Mouse (Mus musculus) MN1 (cell line): ENCODE results near the gene Gm4131.

ENCODE experiments used
- DNase-seq: peaks from one replicate; pipeline ENCODE4 v3.0.0-alpha.2; 2016; ENCODE audit warnings: low spot score

The Gm4131 gene

GRCm38 (mm10) chr14:62457420-62458181 lies 109.1 kb downstream of the Gm4131 start:
- peak; percentile 88 for DNase-seq

- DNase-seq: no peak
Measured at GRCm38 (mm10) chr14:62456239-62456747, 110.4 kb downstream of the Gm4131 start, which contains the start of gene Gucy1b2. Gene Gucy1b2 (minus strand): TSS chr14:62456289.

- no peak for DNase-seq
Measured at GRCm38 (mm10) chr14:62455570-62455879, 111.2 kb downstream of the Gm4131 start.

- no peak for DNase-seq
Measured at GRCm38 (mm10) chr14:62454760-62455569, 111.8 kb downstream of the Gm4131 start.

GRCm38 (mm10) chr14:62454136-62454535 lies 112.6 kb downstream of the Gm4131 start:
- DNase-seq: no peak

GRCm38 (mm10) chr14:62453276-62453675 lies 113.4 kb downstream of the Gm4131 start:
- no peak for DNase-seq

- DNase-seq: no peak
Measured at GRCm38 (mm10) chr14:62450706-62451105, 116.0 kb downstream of the Gm4131 start.

GRCm38 (mm10) chr14:62447214-62447548 lies 119.5 kb downstream of the Gm4131 start:
- no peak for DNase-seq

- no peak for DNase-seq
Measured at GRCm38 (mm10) chr14:62446385-62447213, 120.1 kb downstream of the Gm4131 start.

GRCm38 (mm10) chr14:62443840-62444430 lies 122.8 kb downstream of the Gm4131 start:
- DNase-seq: no peak

GRCm38 (mm10) chr14:62442971-62443370 lies 123.8 kb downstream of the Gm4131 start:
- no peak for DNase-seq

- DNase-seq: no peak
Measured at GRCm38 (mm10) chr14:62440036-62440435, 126.7 kb downstream of the Gm4131 start.

GRCm38 (mm10) chr14:62438236-62438635 lies 128.5 kb downstream of the Gm4131 start:
- no peak for DNase-seq

- no peak for DNase-seq
Measured at GRCm38 (mm10) chr14:62437806-62438205, 128.9 kb downstream of the Gm4131 start.

GRCm38 (mm10) chr14:62425277-62425691 lies 141.4 kb downstream of the Gm4131 start:
- DNase-seq: no peak

GRCm38 (mm10) chr14:62422265-62422664 lies 144.5 kb downstream of the Gm4131 start:
- no peak for DNase-seq

- no peak for DNase-seq
Measured at GRCm38 (mm10) chr14:62417501-62417900, 149.2 kb downstream of the Gm4131 start.

- DNase-seq: no peak
Measured at GRCm38 (mm10) chr14:62416742-62417134, 150.0 kb downstream of the Gm4131 start.

- DNase-seq: no peak
Measured at GRCm38 (mm10) chr14:62416007-62416741, 150.5 kb downstream of the Gm4131 start.
